Mouse (Mus musculus): ENCODE measurements around the gene Ccnl1. TPM values are rescaled to one million over a fixed set of nuclear protein-coding genes. Genes with fewer than 3 reads are reported as not detected.

The Ccnl1 gene
- polyA plus RNA-seq, 1 experiment, result 41.0 TPM

DNA sequence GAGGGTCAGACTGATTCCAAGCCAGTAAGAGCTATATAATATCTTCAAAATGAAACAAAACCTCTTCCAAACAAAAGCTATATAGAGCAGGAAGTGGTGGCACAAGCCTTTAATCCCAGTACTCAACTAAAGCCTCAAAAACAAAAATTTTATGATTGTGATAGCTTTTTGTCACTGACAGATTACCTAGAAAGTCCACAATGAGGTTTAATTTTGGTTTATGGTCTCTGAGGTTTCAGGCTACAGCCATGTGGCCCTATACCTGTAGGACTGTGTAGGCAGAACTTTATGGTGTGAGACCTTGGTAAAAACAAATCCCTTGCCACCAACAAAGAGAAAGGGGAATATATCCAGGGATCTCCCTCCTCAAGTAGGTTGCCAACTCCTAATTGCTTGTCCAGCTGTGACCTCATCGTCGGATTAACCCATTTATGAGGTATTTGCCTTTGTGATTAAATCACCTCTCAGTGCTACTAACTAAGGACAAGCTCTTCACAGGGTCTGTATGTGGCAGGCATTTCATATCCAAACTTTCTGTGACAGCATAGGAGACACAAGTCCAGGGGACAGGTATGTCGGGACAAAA, 1.5 kb upstream of the Ccnl1 start:
- no peak for DNase-seq (ENCODE audit: low read depth)

- DNase-seq (ENCODE audit: low read depth), result no peak
These were observed 764 bp upstream of the Ccnl1 start for GRCm38 (mm10) chr3:65958840-65959185.

GRCm38 (mm10) chr3:65957271-65958101, 563 bp downstream of the Ccnl1 start:
- no peak for DNase-seq (ENCODE audit: low read depth)

DNA sequence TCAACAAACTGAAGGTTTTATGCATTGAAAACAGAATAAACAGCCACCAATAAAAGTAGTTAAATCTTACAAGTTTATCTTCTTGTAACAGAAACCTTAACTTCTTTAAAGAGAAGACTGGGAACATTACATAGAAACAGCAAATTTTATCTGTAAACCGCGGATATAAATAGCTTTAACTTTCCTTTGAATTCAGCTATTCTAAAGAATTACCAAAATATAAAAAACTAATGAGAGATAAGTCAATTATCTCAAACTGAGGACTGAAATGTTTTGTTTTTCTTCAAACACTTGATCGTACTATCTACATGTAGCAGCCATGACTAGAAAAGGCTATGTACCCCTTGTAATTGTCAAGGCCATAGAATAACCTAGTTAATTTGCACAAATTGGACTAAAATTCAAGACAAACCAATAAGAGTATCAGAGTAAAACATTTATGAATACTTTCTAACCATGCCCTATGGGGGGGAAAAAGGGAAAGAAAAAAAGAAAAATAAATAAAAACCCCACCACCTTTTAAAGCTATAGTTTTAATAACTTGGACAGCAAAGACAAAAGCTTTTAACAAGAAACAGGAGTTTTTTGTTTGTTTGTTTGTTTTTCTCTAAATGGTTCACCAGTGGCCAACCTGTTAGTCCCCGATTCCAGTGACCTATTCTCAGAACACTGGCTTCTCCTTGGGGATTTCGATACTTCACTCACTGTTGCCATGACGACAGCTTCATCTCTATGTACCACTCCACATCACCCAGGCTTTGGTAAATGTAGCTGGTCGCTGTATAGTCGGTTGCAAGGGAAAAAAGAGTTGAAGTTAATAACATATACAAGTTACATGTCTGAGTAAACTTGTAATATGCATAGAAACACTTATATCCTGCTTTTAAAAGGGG, 3.3 kb downstream of the Ccnl1 start:
- DNase-seq (ENCODE audit: low read depth), result no peak

DNA sequence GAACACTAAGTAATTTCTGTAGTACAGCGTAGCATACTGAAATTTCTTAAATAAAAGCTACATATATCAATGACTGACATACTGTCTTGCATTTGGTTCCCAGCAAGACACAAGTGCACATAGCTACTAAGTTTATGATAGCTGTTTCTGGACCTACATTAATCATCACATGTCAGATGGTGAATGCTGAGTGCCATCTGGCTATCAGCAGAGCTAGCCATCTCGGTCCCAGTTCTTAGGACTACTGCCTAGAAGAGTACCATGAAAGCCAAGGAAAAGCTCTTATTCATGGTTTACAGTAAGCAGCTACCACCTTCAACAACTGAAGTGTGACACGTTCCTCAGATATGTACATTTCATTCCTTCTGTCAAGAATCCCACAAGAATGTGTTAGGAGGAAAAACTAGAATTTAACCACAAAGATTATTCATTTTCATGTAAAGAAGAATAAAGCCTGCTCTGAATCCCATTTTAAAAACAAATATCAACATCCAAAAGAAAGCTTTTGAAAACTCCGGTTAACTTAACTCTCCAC, 7.2 kb downstream of the Ccnl1 start:
- DNase-seq (ENCODE audit: low read depth), result no peak

GRCm38 (mm10) chr3:65950304-65950703, 7.7 kb downstream of the Ccnl1 start:
- DNase-seq (ENCODE audit: low read depth), result no peak

GRCm38 (mm10) chr3:65945277-65945932, 12.6 kb downstream of the Ccnl1 start:
- no peak for DNase-seq (ENCODE audit: low read depth)

DNA sequence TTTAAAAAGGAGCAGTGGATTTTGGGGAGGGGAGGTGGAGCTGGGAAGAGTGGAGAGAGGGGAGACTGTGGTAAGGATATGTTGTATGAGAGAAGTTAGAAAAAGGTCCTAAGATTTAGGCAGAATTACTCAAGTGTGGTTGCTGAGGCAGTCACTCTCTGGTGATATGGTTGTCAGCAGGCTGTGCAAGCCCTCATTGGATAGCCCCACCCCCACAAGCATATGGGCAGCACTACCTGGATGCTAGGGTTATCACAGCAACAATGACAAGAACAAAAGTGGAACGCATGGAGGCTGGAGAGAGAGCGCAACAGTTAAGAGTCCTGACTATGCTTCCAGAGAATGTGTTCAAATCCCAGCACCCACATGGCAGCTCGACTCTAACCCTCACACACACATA, 13.3 kb downstream of the Ccnl1 start:
- no peak for DNase-seq (ENCODE audit: low read depth)

DNA sequence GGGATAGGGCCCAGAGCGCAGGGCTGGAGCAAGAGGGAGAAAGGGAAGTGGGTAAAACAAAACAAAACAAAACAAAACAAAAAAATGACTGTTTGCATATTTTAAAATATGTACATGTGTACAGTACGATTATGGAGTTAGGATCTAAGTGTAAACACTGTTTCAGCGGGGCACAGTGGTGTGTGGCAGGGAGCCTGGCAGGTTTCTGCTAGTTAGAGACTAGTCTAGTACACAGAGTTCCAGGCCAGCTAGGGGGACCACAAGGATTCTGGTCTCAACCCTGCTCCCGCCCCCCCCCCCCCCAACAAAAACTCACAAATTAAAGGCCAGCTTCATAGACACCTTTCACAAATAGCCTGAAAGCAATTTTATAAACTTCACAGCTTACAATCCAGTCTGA, 14.6 kb downstream of the Ccnl1 start:
- no peak for DNase-seq (ENCODE audit: low read depth)

DNA sequence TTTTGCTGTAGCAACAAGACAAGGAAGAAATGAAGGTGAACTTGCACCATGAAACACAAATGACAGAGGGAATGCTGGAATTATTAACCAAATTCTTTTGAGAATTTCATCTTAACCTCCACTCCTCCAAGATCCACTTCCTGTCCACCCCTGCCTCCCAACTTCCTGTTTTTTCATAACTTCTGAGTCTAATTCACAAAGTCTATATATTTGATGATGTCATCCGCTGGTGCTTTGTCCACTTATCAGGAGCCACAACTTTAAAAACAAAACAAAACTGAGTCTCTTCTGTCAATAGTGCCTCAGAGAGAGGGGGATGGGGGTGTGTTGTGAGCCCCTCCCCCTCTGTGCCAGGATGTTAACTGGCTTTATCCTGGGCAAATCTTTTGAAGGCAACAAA, 17.0 kb downstream of the Ccnl1 start:
- no peak for DNase-seq (ENCODE audit: low read depth)

DNA sequence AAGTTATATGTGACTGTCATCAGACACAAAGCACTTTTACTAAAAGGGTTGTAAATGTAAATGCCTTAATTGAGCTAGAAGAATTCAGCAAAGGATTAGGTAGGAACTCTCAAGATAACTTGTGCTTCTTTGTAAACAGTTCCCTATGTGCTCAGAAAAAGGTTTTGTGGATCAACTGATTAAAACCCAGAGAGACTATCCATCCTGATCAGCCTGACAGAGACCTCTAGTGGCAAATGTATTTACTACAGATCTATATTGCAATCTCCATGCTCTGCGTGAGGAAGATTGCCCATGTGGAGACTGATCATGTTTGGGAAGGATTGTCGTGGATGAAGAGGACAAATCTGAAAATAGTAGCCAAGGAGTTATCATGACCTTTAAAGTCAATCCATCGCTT, 19.8 kb downstream of the Ccnl1 start:
- no peak for DNase-seq (ENCODE audit: low read depth)

DNA sequence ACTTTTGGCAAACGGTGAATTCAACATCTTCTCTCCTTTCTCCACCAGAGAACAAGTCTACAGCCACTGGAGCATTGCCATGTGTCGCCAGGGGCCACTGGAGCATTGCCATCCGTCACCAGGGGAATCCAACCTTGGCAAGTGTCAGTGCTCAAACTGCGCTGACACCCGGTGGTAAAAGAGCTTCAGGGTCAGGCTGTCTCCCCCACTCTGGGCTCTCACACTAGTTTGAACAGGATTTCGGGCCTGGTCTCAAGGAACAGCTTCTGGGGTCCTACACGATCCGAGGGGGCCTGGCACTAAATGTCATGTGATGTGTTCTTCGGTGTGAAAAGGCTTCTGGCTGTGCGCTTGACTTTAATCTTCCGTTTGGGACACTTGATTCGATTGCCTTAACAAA, 21.7 kb downstream of the Ccnl1 start:
- DNase-seq (ENCODE audit: low read depth), result no peak

GRCm38 (mm10) chr3:65935153-65935552, 22.9 kb downstream of the Ccnl1 start:
- no peak for DNase-seq (ENCODE audit: low read depth)

GRCm38 (mm10) chr3:65933726-65934125, 24.3 kb downstream of the Ccnl1 start:
- no peak for DNase-seq (ENCODE audit: low read depth)

- DNase-seq (ENCODE audit: low read depth), result no peak
These were observed 26.5 kb downstream of the Ccnl1 start for GRCm38 (mm10) chr3:65931542-65931941.

- DNase-seq (ENCODE audit: low read depth), result no peak
These were observed 27.4 kb downstream of the Ccnl1 start for GRCm38 (mm10) chr3:65930636-65931035.

DNA sequence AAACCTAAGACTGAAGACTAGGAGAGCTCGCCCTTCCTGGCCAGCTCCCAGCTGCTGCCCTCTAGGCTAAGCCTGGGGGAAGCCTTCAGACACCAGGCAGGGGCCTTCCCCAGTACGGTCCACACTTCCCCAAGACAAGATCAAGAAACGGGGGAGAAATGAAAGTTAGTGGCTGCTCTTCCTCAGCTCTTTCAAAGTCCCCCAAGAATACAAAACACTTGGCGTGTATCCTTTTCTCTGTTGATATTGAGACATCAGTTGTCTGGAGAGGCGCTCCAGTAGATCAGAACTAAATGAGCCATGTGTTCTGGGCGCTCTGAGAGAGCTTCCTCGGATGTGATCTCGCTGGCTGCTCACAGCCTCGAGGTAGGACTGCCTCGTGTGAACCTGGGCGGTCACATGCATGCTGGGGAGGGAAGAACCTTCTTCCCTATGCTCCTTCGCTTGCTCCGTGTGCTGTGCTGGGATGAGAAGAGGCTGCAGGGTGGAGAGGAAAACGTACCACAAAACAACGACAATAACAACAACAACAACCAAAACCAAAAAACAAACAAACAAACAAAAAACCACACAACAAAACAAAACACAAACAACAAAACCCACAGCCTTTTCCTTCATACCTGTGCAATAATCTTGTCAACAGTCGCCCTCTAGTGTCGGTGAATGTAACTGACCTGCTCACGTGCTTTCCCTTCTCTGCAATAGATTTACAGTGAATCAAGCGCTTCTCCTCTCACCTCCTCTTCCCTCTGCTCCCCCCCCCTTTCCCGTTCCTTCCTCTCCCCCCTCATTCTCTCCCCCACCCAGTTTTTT, 28.0 kb downstream of the Ccnl1 start:
- no peak for DNase-seq (ENCODE audit: low read depth)

- DNase-seq (ENCODE audit: low read depth), result peak; percentile 46
These were observed 28.7 kb downstream of the Ccnl1 start for GRCm38 (mm10) chr3:65929304-65929783.

- DNase-seq (ENCODE audit: low read depth), result no peak
These were observed 29.3 kb downstream of the Ccnl1 start for GRCm38 (mm10) chr3:65928614-65929272.

- DNase-seq (ENCODE audit: low read depth), result peak; percentile 72
These were observed 30.4 kb downstream of the Ccnl1 start for GRCm38 (mm10) chr3:65927685-65928084.
